Mouse (Mus musculus) cerebellum, postnatal 4 days (tissue): Measurements from ENCODE around the gene Ttc7b.

ENCODE experiments used
- DNase-seq, 2 experiments: peaks; one replicate each; pipeline ENCODE4 v3.0.0; 2022; ENCODE audit warnings: low spot score in 2 of 2, mixed read lengths in 1 of 2

Ttc7b gene

DNA sequence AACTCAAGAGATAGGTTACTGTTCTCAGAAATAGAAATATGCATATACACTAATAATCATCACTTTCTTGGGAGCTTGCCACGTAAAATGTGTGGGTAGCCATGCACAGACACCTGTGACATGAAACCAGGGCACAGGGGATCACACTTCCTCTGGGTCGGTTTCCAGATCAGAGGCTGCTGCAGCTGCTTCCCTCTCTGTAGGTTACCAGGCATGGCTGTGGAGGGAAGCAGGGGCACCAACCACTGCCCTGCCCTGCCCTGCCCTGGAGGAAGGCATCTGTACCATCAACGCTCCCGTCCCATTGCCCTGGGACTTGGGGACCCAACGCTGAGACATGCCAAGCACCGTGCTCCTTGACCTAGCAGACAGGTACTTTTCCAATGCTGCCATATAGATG is 188.8 kb downstream of the Ttc7b start:
- no peak for DNase-seq

DNA sequence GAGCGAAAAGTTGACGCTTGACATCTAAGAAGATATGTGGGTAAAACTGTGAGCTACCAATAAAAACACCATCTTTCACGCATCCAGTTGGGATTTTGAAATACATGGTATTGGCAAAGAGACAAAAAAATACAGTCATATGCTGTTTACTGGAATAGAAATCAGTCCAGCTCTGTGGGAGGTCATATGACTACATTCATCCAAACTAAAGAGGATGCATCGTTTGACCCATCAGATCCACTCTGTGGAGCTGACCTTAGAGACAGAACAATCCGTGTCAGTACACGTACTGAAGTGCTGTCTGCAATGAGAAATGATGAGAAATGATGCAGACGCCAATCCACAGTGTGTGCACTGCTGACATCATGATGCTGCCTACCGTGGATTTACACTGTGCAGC is 190.4 kb downstream of the Ttc7b start:
- no peak for DNase-seq

GRCm38 (mm10) chr12:100328998-100329397 is 191.6 kb downstream of the Ttc7b start:
- no peak for DNase-seq

DNA sequence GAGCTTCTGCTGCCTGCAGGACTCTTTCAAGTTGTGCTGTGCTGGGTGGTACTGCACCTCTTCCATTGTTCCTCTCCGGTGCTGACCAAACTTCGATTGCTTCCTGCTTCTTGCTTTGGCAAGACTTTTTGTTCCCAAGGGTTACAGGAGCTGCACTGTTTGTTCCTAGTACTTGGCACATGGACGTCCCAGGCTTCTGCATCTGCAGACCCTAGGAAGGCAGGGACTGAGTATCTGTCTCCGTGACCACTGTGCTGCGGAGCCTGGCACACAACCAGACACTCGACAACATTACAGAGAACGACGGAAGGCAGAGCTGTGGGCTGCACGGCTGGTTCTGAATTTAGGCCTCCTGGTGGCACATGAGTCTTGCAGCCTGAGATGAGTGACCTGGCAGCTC is 192.1 kb downstream of the Ttc7b start:
- no peak for DNase-seq

- DNase-seq = no peak
Measured at GRCm38 (mm10) chr12:100326732-100327131, 193.9 kb downstream of the Ttc7b start.

DNA sequence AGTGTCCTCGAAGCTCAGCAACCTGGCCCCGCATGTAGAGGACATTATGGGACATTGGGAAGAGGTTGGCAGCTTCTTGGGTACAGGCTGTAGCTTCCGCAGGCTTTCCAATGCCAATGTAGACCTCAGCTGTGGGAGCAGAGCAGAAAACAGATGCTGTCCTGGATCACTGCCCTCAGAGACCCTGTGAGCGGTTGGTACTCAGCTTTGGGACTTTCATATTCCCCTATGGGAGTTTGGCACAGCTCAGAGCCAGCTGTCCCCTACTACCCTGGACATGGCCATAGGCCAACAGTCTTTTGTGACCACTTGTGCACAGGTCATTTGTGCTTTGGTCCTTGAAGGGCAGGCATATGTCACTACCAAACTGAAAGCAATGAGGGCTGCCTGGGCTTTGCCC is 195.0 kb downstream of the Ttc7b start:
- DNase-seq = peak in 1 of 2 experiments; percentile 57

- DNase-seq = no peak
Measured at GRCm38 (mm10) chr12:100325212-100325611, 195.4 kb downstream of the Ttc7b start.

DNA sequence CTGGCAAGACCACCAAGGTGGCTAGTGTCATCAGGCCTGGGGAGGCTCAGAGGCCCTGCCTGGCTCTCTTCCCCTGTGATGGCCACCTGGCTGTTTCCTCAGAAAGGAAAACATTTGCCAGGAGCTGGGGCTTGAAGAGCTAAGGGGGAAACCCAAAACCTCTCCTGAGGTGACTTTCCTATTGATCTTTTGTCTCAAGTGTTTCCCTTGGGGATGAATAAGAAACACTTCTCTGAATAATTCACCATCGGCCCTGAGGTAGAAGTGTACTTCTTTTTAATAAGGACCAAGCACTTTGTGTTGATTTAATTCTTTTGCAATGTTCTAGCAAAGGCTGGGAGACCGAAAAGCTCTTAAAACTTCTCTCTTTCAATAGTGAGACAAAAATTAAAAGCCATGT is 197.0 kb downstream of the Ttc7b start:
- DNase-seq = no peak

- no peak for DNase-seq
Measured at GRCm38 (mm10) chr12:100322225-100322624, 198.4 kb downstream of the Ttc7b start.

DNA sequence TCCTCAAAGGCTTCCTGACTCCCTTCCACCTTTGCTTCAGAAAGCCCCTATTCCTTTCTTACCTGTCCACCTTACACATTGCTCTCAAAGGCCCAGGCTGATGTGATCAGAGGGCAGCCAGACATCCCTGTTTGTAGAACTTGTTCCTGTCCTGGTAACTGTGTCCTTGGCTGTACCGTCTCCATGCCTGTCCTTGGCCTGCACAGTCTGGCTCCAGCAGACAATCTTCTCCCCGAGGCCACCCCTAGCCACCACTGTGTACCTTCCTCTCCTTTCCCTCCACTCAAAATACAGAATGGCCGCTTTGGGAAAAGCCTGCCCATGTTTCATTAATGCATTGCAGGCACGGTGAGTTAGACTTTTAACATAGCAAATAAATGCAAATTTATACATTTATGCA is 199.1 kb downstream of the Ttc7b start:
- no peak for DNase-seq

DNA sequence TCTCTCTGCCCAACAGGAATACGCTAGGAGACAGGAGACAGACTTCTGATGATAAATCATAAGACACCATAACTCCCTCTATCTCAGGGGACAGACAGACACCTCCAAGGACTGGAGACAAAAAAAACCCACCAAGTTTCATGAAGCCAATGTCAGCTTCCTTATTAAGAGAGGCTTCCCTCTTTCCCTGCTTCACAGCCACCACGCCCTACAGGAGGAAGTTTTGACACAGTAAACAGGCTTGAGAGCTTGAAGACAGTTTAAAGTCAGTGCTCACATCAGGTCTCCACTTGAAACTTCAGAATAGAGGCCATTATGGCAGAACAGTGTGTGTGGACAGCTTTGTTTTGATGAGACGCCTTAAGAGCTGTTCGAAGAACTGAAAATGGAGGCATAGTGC is 200.9 kb downstream of the Ttc7b start:
- no peak for DNase-seq

GRCm38 (mm10) chr12:100317936-100318335 is 202.7 kb downstream of the Ttc7b start:
- DNase-seq = no peak

- DNase-seq = no peak
Measured at GRCm38 (mm10) chr12:100316094-100316493, 204.5 kb downstream of the Ttc7b start.

DNA sequence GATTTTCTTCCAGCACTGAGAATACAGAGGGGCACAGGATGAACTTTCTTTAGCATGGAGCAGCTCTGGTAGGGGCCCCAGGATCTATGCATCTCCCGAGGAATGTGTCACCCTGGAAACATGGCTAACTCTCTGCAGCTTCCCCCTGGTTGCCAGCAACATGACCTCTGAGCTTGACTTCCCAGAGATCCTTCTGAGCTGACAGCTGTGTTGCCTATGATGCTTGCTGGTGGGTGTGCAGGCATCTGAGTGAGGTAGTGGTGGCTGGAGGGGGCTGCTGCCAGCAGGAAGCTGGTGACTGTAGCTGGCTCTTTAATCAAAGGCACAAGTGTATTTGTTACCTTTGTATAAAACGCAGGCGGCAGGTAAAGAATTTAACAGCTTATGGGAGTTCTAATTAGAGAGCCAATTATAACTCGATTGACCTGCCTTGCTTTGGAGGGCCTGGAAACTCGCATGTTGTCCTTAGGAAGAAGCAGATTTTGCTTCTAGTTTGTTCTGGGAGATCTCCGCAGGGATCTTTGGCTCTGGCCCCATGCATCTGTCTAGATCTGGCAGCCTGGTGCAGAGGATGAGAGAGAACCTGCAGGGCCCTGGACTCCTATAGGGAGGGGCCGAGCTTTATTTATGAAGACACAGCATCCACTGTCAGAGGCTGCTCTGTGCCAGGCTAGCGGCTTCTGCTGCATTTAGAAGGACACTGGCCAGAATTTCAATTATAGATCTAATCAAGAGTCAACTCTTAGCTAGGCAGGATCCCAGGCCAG is 205.3 kb downstream of the Ttc7b start:
- peak in 1 of 2 experiments; percentile 57 for DNase-seq

GRCm38 (mm10) chr12:100313785-100314375 is 206.7 kb downstream of the Ttc7b start:
- no peak for DNase-seq

DNA sequence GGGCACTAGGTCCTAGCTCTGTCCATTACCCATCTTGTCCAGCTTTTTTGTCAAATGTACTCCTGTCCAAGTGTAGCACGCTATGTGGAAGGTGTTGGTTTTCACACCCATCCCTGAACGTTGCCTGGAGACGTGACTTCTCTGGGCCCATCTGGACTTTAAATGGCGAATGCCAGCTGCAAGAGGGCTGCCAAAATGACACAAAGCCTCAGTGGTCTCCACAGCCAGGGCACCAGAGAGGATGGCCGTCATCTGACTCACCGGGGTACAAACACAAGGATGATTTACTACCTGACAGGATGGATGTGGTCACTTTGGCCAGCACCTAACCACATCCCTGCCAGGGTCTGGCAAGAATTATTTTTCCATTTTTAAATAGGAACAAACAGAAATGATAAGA is 207.4 kb downstream of the Ttc7b start:
- DNase-seq = no peak

DNA sequence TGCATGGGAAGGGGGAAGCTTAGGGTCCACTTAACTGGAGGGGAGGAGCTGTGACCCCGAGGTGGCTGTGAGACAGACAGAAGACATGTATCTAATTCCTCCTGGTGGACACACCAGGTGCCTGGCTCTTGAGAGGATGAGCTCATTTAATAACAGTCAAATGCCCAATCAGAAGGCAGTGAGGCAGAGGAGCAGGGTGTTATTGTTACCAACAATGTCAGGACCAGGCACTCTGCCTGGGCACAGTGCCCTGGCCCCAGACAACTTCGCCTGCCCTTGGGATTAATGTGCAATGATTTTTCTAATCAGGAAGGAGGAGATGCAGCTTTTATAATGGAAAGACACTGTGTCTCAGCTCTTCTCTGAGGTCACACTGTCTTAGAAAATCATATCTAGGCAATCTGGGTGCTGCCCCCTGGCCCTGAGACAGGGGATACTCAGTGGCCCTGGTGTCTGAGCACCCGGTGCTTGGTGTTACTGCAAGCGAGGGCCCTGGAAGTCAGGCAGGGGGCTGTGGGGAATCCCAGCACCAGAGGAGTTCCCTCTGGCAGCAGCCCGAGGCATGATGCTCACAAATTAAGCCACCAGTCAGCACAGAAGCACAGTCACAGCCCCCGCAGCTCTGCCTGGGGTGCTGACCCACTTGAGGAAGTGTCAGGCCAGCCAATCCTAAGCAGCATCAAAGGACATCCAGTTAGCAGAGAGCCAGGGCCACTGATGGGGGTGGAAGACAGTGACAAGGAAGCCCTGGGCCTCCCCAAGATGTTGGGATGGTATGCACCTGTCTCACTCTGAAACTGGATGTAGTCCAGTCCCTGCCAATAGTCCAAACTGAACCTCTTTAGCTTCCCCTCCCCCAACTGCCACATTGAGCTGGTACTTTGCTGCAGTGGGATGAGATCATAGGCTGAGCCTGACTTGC is 209.9 kb downstream of the Ttc7b start:
- DNase-seq = no peak

GRCm38 (mm10) chr12:100309201-100309600 is 211.4 kb downstream of the Ttc7b start:
- DNase-seq = no peak

DNA sequence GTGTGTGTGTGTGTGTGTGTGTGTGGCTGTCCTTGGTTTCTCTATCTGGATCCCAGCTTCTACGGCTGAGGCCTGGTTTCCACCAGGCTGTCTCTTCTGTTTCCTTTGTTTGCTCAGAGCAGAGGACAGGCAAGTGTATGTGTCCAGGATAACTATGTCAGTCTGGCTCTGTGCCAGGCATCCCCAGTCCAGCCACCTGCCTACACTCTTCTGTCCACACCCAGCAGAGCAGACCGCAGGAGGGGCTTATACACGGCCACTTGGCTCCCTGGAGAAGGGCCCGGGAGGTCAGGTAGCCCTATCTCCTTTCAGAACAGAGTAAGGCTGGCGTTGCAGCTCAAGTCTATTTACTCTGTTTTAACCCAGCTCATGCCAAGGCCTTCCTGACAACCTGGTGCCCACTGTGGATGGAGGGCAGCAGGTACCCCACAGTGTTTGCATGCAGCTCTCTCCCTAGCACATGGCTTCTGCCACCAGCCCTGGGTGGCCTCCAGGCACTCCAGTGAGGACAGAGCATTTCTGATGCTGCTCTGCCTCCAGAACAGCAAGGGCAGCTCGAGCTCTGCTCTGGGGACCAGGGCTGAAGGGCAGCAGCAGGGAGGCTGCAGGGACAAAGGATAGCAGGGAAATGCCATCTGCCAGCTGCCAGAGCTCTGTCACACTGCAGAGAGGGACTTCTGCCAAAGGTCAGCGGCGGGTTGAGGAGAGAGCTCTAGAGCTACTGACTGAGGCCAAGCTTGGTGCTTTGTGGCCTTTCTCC is 212.9 kb downstream of the Ttc7b start:
- DNase-seq = peak in 1 of 2 experiments; percentile 59

DNA sequence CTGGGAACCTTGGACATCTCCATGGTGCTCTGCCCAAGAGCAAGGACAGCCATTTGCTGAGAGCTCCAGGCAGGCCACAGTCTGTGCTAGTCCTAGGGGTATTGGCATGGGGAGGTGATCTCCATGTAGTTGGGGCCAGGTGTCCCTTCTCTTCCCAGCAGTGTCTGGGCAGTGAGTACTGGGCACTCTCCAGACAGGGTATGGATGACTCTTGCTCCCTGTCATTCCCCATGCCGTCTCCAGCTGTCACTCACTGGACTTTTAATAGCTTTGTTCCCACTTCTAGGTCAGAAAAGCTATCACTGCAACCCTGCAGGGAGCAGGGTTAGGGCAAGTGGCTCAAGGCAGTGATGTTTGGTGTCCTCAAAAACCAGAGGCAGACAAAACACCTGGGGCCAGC is 214.3 kb downstream of the Ttc7b start:
- no peak for DNase-seq

DNA sequence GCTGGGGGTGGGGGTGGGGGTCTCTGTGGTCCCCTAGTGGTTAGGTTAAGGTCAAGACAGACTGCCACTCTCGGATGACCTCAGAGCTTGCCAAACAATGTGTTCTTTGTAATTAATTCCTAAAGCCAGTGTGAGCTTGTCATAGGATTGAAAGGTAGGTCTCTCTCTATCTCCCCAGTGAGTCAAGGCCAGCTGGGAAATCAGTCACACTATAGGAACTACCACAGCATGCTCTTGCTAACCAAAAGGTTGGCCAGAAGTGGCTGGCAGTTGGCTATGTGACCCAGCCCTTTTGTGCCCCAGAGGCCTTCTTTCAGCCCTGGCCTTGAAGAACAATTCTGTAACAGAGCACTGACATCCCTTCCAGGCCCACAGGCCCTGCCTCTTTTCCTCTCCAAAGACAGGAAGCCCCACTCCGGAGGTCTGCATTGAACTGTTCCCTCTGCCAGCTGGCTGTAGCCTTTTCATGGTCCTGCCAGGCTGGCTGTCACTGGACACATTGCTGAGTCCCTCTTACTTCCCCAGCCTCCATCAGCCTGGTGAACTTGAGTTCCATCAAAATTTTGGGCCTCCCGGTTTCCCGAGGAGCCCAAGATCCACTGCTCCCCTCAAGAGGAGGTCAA is 215.5 kb downstream of the Ttc7b start:
- no peak for DNase-seq
